Mouse (Mus musculus): ENCODE results near the gene Idua. TPM values are rescaled to one million over a fixed set of nuclear protein-coding genes. Genes with fewer than 3 reads are reported as not detected.

Idua gene
- polyA plus RNA-seq, 1 experiment = 35.4 TPM

DNA sequence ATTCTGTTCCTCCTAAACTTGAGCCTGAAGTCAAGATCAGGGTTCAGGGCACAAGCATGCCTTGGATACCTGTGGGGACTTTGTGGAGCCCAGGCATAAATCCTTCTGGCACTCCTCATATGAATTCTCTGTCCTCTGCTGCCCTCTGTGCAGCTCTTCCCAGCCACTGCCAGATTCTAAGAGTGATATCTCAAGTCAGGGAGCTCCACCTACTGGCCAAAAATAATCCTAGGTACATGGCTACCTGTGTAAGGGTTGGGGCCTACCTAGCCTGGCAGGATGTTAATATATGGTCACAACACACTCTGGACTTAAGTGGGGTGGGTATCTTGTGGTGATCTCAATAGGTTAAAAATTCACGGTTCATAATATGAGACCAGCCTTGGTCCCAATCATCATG, 8.3 kb upstream of the Idua start:
- WGBS = 60% methylated on average over 1 of the region's 1 CpGs
- H3K27me3 ChIP-seq (ENCODE audit: control insufficient read depth, insufficient read depth, low read length) = no peaks in the 10 kb centered on the region
- H3K36me3 ChIP-seq (ENCODE audit: control insufficient read depth, insufficient read depth, low read length) = peaks cover 25% of the 10 kb centered on the region
- H3K27ac ChIP-seq (ENCODE audit: control insufficient read depth, insufficient read depth, low read length) = no peak overlapping the region
- no peak for TF ChIP-seq CTCF (IDR thresholded peaks at IDR 0.05; ENCODE audit: borderline replicate concordance, control insufficient read depth, extremely low read depth, insufficient read depth, low read length, poor library complexity)
- no peak for TF ChIP-seq POLR2A (IDR thresholded peaks at IDR 0.05; ENCODE audit: control insufficient read depth, extremely low read depth, insufficient read depth, low read length, poor library complexity)
- no peaks in the 10 kb centered on the region for H3K4me1 ChIP-seq (replicated peaks; ENCODE audit: control insufficient read depth, insufficient read depth, low read length)
- DNase-seq = peak; percentile 77
- H3K4me3 ChIP-seq (ENCODE audit: control insufficient read depth, insufficient read depth, low read length) = no peak overlapping the region

DNA sequence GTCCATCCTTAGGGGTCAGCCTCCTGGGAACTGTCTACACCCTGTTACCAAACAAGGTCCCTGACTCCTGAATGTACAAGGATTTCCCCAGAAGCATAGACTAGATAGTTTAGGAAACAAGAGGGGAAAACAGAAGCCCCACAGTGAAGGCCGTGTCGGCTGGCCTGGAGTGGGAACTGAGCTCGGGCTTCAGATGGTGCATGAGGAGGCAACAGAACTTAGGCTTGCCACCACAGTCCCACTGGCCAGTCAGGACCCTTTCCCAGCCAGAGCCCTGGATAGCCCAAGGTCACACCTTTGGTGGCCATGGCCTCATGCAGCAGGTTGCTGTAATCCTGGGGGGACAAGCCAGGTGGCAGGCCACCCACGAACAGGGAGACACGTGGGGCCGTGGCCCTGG, 6.8 kb upstream of the Idua start:
- no peak for TF ChIP-seq POLR2A (IDR thresholded peaks at IDR 0.05; ENCODE audit: control insufficient read depth, extremely low read depth, insufficient read depth, low read length, poor library complexity)
- no peak for TF ChIP-seq CTCF (IDR thresholded peaks at IDR 0.05; ENCODE audit: borderline replicate concordance, control insufficient read depth, extremely low read depth, insufficient read depth, low read length, poor library complexity)
- WGBS = 98% methylated on average over 6 of the region's 6 CpGs
- no peaks in the 10 kb centered on the region for H3K4me1 ChIP-seq (replicated peaks; ENCODE audit: control insufficient read depth, insufficient read depth, low read length)
- no peaks in the 10 kb centered on the region for H3K27me3 ChIP-seq (ENCODE audit: control insufficient read depth, insufficient read depth, low read length)
- peaks cover 25% of the 10 kb centered on the region for H3K36me3 ChIP-seq (ENCODE audit: control insufficient read depth, insufficient read depth, low read length)
- no peak for DNase-seq
- no peak overlapping the region for H3K27ac ChIP-seq (ENCODE audit: control insufficient read depth, insufficient read depth, low read length)
- H3K4me3 ChIP-seq (ENCODE audit: control insufficient read depth, insufficient read depth, low read length) = no peak overlapping the region

- Histone ChIP-seq H3K36me3 (ENCODE audit: control insufficient read depth, insufficient read depth, low read length) (peaks cover 21% of the 10 kb centered on the region), H3K4me3 (ENCODE audit: control insufficient read depth, insufficient read depth, low read length) (no peak overlapping the region), H3K4me1 (replicated peaks; ENCODE audit: control insufficient read depth, insufficient read depth, low read length) (peaks cover 1% of the 10 kb centered on the region), H3K27me3 (ENCODE audit: control insufficient read depth, insufficient read depth, low read length) (no peaks in the 10 kb centered on the region), H3K27ac (ENCODE audit: control insufficient read depth, insufficient read depth, low read length) (no peak overlapping the region)
- TF ChIP-seq CTCF (IDR thresholded peaks at IDR 0.05; ENCODE audit: borderline replicate concordance, control insufficient read depth, extremely low read depth, insufficient read depth, low read length, poor library complexity) = no peak
- no peak for TF ChIP-seq POLR2A (IDR thresholded peaks at IDR 0.05; ENCODE audit: control insufficient read depth, extremely low read depth, insufficient read depth, low read length, poor library complexity)
- 97% methylated on average over 10 of the region's 10 CpGs for WGBS
- no peak for DNase-seq
Measured at GRCm38 (mm10) chr5:108654444-108654990, 5.6 kb upstream of the Idua start.

GRCm38 (mm10) chr5:108655381-108655780, 4.8 kb upstream of the Idua start:
- Histone ChIP-seq H3K4me3 (ENCODE audit: control insufficient read depth, insufficient read depth, low read length) (no peak overlapping the region), H3K36me3 (ENCODE audit: control insufficient read depth, insufficient read depth, low read length) (peaks cover 21% of the 10 kb centered on the region), H3K4me1 (replicated peaks; ENCODE audit: control insufficient read depth, insufficient read depth, low read length) (peaks cover 9% of the 10 kb centered on the region), H3K27me3 (ENCODE audit: control insufficient read depth, insufficient read depth, low read length) (no peaks in the 10 kb centered on the region), H3K27ac (ENCODE audit: control insufficient read depth, insufficient read depth, low read length) (no peak overlapping the region)
- WGBS = 95% methylated on average over 9 of the region's 9 CpGs
- TF ChIP-seq POLR2A (IDR thresholded peaks at IDR 0.05; ENCODE audit: control insufficient read depth, extremely low read depth, insufficient read depth, low read length, poor library complexity) = no peak
- no peak for TF ChIP-seq CTCF (IDR thresholded peaks at IDR 0.05; ENCODE audit: borderline replicate concordance, control insufficient read depth, extremely low read depth, insufficient read depth, low read length, poor library complexity)
- no peak for DNase-seq

- 90% methylated on average over 15 of the region's 15 CpGs for WGBS
- H3K27ac ChIP-seq (ENCODE audit: control insufficient read depth, insufficient read depth, low read length) = no peak overlapping the region
- TF ChIP-seq POLR2A (IDR thresholded peaks at IDR 0.05; ENCODE audit: control insufficient read depth, extremely low read depth, insufficient read depth, low read length, poor library complexity) (no peak), CTCF (IDR thresholded peaks at IDR 0.05; ENCODE audit: borderline replicate concordance, control insufficient read depth, extremely low read depth, insufficient read depth, low read length, poor library complexity) (no peak)
- H3K36me3 ChIP-seq (ENCODE audit: control insufficient read depth, insufficient read depth, low read length) = peaks cover 21% of the 10 kb centered on the region
- H3K27me3 ChIP-seq (ENCODE audit: control insufficient read depth, insufficient read depth, low read length) = no peaks in the 10 kb centered on the region
- H3K4me1 ChIP-seq (replicated peaks; ENCODE audit: control insufficient read depth, insufficient read depth, low read length) = peaks cover 9% of the 10 kb centered on the region
- DNase-seq = no peak
- H3K4me3 ChIP-seq (ENCODE audit: control insufficient read depth, insufficient read depth, low read length) = no peak overlapping the region
Measured at GRCm38 (mm10) chr5:108655891-108656650, 4.1 kb upstream of the Idua start.

DNA sequence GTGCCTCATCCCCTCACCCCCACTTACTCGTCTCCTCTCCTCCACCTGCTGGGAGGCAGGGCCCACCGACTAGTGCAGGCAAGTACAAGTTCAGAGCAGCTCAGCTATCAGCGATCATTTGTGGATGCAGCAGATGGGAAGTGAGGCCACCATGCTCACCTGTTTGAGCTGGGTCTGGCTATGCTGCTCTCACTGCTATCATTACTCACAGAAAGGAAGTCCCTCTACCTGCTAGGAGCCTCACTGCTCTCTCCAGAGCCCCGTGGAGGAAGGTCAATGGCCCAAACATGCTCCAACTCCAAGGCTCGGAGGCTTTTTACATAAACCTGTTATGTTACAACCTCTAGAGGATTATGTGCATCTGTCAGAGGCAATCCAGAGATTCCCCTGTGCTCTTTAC, 2.7 kb upstream of the Idua start:
- TF ChIP-seq POLR2A (IDR thresholded peaks at IDR 0.05; ENCODE audit: control insufficient read depth, extremely low read depth, insufficient read depth, low read length, poor library complexity) (no peak), CTCF (IDR thresholded peaks at IDR 0.05; ENCODE audit: borderline replicate concordance, control insufficient read depth, extremely low read depth, insufficient read depth, low read length, poor library complexity) (no peak)
- Histone ChIP-seq H3K27ac (ENCODE audit: control insufficient read depth, insufficient read depth, low read length) (no peak overlapping the region), H3K27me3 (ENCODE audit: control insufficient read depth, insufficient read depth, low read length) (no peaks in the 10 kb centered on the region), H3K36me3 (ENCODE audit: control insufficient read depth, insufficient read depth, low read length) (peaks cover 17% of the 10 kb centered on the region), H3K4me1 (replicated peaks; ENCODE audit: control insufficient read depth, insufficient read depth, low read length) (peaks cover 9% of the 10 kb centered on the region), H3K4me3 (ENCODE audit: control insufficient read depth, insufficient read depth, low read length) (no peak overlapping the region)
- no peak for DNase-seq
- 89% methylated on average over 5 of the region's 5 CpGs for WGBS

Data from thymus, adult 2 months (tissue).